7 mouse cellular contexts compared by ENCODE assay signal in the genomic region with DNA sequence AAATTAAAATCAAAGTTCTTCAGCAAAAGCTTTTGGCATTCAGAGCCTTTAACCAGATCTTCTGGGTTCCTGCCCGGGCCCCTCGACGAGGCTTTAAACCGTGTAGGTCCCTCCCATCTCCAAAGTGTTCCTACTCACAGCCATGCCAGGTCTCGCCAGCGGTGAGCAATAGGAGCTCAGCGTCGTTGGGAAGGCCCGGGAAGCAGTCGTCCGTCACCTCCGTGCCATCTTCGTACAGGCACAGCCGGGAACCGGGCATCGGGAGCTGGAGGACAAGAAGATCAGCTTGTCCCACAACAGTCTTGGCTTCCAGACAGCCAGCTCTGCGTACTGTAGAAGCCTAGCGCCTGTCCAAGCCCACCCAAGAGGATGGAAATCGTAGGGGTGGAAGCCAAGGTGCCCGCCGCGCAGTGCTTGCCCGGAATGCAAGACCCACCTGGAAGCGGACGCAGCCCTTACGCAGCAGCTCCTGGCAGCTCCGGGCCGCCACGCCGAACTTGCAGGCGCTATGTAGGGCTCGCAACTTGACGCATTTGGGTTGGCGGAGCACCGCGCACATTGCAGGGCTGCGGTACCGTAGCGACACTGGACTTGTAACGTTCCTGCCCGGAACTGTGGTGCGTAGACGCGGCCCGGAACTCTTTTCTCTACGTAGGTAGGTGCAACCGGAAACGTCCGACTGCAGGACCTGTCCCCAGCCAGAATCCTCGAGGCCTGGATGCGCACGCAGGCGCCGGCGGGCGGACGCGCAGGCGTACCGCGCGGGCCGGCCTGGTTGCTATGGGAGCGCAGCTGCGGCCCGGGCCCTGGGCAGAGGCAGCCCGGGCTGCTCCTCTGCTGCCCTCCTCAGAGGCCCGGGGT. TPM values are rescaled to one million over a fixed set of nuclear protein-coding genes. Genes with fewer than 3 reads are reported as not detected.
DNase-seq lines count a peak whose midpoint lies in the region; ATAC-seq lines count a peak whose summit lies in the region.

A gene (minus strand): TSS at position 696 of the 861 bp plus-strand sequence.
A gene (plus strand): TSS at position 764 of the 861 bp plus-strand sequence.

- WGBS in embryonic facial prominence, embryonic 10.5 days: 2% methylated on average over 68 of the region's 68 CpGs
- 2% methylated on average over 68 of the region's 68 CpGs for WGBS in limb, embryonic 10.5 days
- WGBS in midbrain, embryonic 13.5 days: 1% methylated on average over 68 of the region's 68 CpGs

- no peaks in the 10 kb centered on the region for H3K27me3 ChIP-seq in embryonic facial prominence, embryonic 10.5 days (replicated peaks; ENCODE audit: low read depth, poor library complexity, severe bottlenecking)
- no peaks in the 10 kb centered on the region for H3K27me3 ChIP-seq in limb, embryonic 10.5 days (ENCODE audit: low read depth, poor library complexity, severe bottlenecking)
- no peaks in the 10 kb centered on the region for H3K27me3 ChIP-seq in midbrain, embryonic 13.5 days

- peak; percentile 89 for ATAC-seq in granulocyte monocyte progenitor cell, adult 5-6 weeks (replicated peaks; ENCODE audit: poor library complexity, severe bottlenecking)
- ATAC-seq in midbrain, embryonic 13.5 days: peak; percentile 97

- H3K4me3 ChIP-seq in embryonic facial prominence, embryonic 10.5 days: peak within 1 kb of the TSS; percentile 97
- H3K4me3 ChIP-seq in limb, embryonic 10.5 days: peak within 1 kb of the TSS; percentile 85
- H3K4me3 ChIP-seq in midbrain, embryonic 13.5 days (replicated peaks): peak within 1 kb of the TSS; percentile 84

- H3K36me3 ChIP-seq in embryonic facial prominence, embryonic 10.5 days (replicated peaks): peaks cover 36% of the 10 kb centered on the region
- H3K36me3 ChIP-seq in limb, embryonic 10.5 days: peaks cover 38% of the 10 kb centered on the region
- peaks cover 35% of the 10 kb centered on the region for H3K36me3 ChIP-seq in midbrain, embryonic 13.5 days

- no peaks in the 10 kb centered on the region for H3K9me3 ChIP-seq in embryonic facial prominence, embryonic 10.5 days
- H3K9me3 ChIP-seq in limb, embryonic 10.5 days (replicated peaks): no peaks in the 10 kb centered on the region
- no peaks in the 10 kb centered on the region for H3K9me3 ChIP-seq in midbrain, embryonic 13.5 days

- H3K4me2 ChIP-seq in midbrain, embryonic 13.5 days (replicated peaks): peak within 1 kb of the TSS; percentile 98

- peaks cover 25% of the 10 kb centered on the region for H3K4me1 ChIP-seq in embryonic facial prominence, embryonic 10.5 days
- peaks cover 27% of the 10 kb centered on the region for H3K4me1 ChIP-seq in limb, embryonic 10.5 days
- peaks cover 42% of the 10 kb centered on the region for H3K4me1 ChIP-seq in midbrain, embryonic 13.5 days (replicated peaks)

- peak within 1 kb of the TSS; percentile 90 for H3K9ac ChIP-seq in midbrain, embryonic 13.5 days (replicated peaks)

- DNase-seq in adrenal gland, postnatal 10 days: peak; percentile 97
- DNase-seq in embryonic facial prominence, embryonic 10.5 days (ENCODE audit: low spot score): peak; percentile 96
- DNase-seq in kidney, adult 11 months: peak; percentile 92
- DNase-seq in limb, embryonic 10.5 days (ENCODE audit: low spot score): peak; percentile 95
- peak; percentile 86 for DNase-seq in spleen, adult 12 weeks (ENCODE audit: low spot score)

- H3K27ac ChIP-seq in embryonic facial prominence, embryonic 10.5 days (replicated peaks): peak within 1 kb of the TSS; percentile 91
- H3K27ac ChIP-seq in limb, embryonic 10.5 days: peak within 1 kb of the TSS; percentile 87
- H3K27ac ChIP-seq in midbrain, embryonic 13.5 days: peak within 1 kb of the TSS; percentile 80

RNA-seq across cellular contexts. Expression of the first gene that starts in this region (rescaled TPM):
- total RNA-seq in adrenal gland, postnatal 10 days (2021): 1 to 10 TPM; 5.2 to 8.0 TPM
- 12.1 and 13.8 TPM in 2 replicates for polyA plus RNA-seq in embryonic facial prominence, embryonic 10.5 days (2016; fragmentation: Nextera tagmentation; extraction: Ambion mirVana)
- total RNA-seq in granulocyte monocyte progenitor cell, adult 5-6 weeks (2014; fragmentation: Nextera tagmentation): 11.8 and 14.2 TPM in 2 replicates
- total RNA-seq in granulocyte monocyte progenitor cell, adult 5-6 weeks (2017): 6.7 and 13.4 TPM in 2 replicates
- 14.8 TPM in 2 replicates for polyA plus RNA-seq in limb, embryonic 10.5 days (2016; fragmentation: Nextera tagmentation; extraction: Ambion mirVana)
- 12.0 and 13.0 TPM in 2 replicates for polyA plus RNA-seq in midbrain, embryonic 13.5 days (2015; fragmentation: Nextera tagmentation; extraction: Ambion mirVana)

RNA-seq across cellular contexts. Expression of the second gene that starts in this region (rescaled TPM):
- 10 to 100 TPM; 18.0 to 19.0 TPM for total RNA-seq in adrenal gland, postnatal 10 days (2021)
- 20.5 and 23.5 TPM in 2 replicates for polyA plus RNA-seq in embryonic facial prominence, embryonic 10.5 days (2016; fragmentation: Nextera tagmentation; extraction: Ambion mirVana)
- total RNA-seq in granulocyte monocyte progenitor cell, adult 5-6 weeks (2014; fragmentation: Nextera tagmentation): 5.7 and 10.7 TPM in 2 replicates
- 4.2 and 6.9 TPM in 2 replicates for total RNA-seq in granulocyte monocyte progenitor cell, adult 5-6 weeks (2017)
- 21.0 and 22.3 TPM in 2 replicates for polyA plus RNA-seq in limb, embryonic 10.5 days (2016; fragmentation: Nextera tagmentation; extraction: Ambion mirVana)
- 18.0 and 20.4 TPM in 2 replicates for polyA plus RNA-seq in midbrain, embryonic 13.5 days (2015; fragmentation: Nextera tagmentation; extraction: Ambion mirVana)

Comparison
In these comparisons a context has a peak if more than half of its experiments do, and no peak if none do; other contexts are left out.
1. Peak in every context shown above with its lines: DNase-seq, ATAC-seq, H3K4me3 ChIP-seq and H3K27ac ChIP-seq.